ENCODE assay signal across 17 mouse cellular contexts in the genomic region with DNA sequence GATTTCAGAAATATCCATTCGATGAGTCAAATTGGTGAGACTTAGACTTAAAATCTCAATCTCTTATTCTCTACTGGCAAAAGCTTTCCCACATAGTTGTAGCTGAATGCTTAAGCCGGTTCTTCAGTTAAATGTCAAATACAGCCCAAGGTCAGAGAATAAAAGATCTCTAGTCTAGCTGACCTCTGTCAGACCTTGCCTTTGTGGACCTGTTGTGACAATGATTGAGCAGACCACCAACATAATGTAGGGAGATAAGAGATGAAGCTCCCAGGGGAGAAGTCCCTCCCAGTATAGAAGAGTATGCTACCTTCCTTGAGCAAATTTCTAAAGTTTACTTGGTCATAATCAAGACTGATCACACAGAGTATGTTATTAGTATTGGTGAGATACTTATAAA.
"Had no signal": no experiment of that assay in that cellular context is flagged by ENCODE, and none has a peak within 500 bp of the region (broad histone marks: within the 10 kb centered on the region; RNA-seq: fewer than 3 reads in every experiment).

No protein-coding gene starts in this region.

- H3K27ac ChIP-seq: neural tube, embryonic 12.5 days; neural tube, embryonic 13.5 days; neural tube, embryonic 15.5 days; stomach, embryonic 15.5 days; stomach, postnatal 0 days had no signal

- DNase-seq: retina, postnatal 1 day; right cerebral cortex, adult 18-20 months; right cerebral cortex, postnatal 14 days; right cerebral cortex, postnatal 25 days; right cerebral cortex, postnatal 4 days; spleen, adult 18-20 months; thymus, adult 18-20 months; thymus, adult 2 months; thymus, postnatal 14 days; thymus, postnatal 25 days; thymus, postnatal 36 days; thymus, postnatal 4 days had no signal

- H3K9me3 ChIP-seq: neural tube, embryonic 12.5 days; neural tube, embryonic 13.5 days; neural tube, embryonic 15.5 days; stomach, embryonic 15.5 days had no signal

- H3K9ac ChIP-seq: neural tube, embryonic 12.5 days; neural tube, embryonic 13.5 days; neural tube, embryonic 15.5 days; stomach, embryonic 15.5 days had no signal

- H3K4me1 ChIP-seq: neural tube, embryonic 12.5 days; neural tube, embryonic 13.5 days; neural tube, embryonic 15.5 days; stomach, embryonic 15.5 days had no signal

- H3K36me3 ChIP-seq: neural tube, embryonic 12.5 days; neural tube, embryonic 13.5 days; neural tube, embryonic 15.5 days; stomach, embryonic 15.5 days had no signal

- H3K4me3 ChIP-seq: neural tube, embryonic 12.5 days; neural tube, embryonic 13.5 days; neural tube, embryonic 15.5 days; stomach, embryonic 15.5 days had no signal
